Mouse (Mus musculus) heart, postnatal 25 days (tissue): ENCODE data around the gene Cyb5rl. TPM values are rescaled to one million over a fixed set of nuclear protein-coding genes. Genes with fewer than 3 reads are reported as not detected.

Experiments used
- DNase-seq: peaks from one replicate; pipeline ENCODE4 v3.0.0; 2022; ENCODE audit warnings: low spot score
- intact Hi-C: fragments of 180-260 bp; cut with DNase I; formaldehyde crosslinking; loops from one replicate; pipeline ENCODE4 v1.15.1; 2025
- total RNA-seq, 2 experiments: library from RNA; stranded (reverse); gene quantifications; 2 replicates each; pipeline ENCODE4 v1.2.3; 2021

The Cyb5rl gene
- total RNA-seq = 10 to 100 TPM; 14.2 to 17.8 TPM

DNA sequence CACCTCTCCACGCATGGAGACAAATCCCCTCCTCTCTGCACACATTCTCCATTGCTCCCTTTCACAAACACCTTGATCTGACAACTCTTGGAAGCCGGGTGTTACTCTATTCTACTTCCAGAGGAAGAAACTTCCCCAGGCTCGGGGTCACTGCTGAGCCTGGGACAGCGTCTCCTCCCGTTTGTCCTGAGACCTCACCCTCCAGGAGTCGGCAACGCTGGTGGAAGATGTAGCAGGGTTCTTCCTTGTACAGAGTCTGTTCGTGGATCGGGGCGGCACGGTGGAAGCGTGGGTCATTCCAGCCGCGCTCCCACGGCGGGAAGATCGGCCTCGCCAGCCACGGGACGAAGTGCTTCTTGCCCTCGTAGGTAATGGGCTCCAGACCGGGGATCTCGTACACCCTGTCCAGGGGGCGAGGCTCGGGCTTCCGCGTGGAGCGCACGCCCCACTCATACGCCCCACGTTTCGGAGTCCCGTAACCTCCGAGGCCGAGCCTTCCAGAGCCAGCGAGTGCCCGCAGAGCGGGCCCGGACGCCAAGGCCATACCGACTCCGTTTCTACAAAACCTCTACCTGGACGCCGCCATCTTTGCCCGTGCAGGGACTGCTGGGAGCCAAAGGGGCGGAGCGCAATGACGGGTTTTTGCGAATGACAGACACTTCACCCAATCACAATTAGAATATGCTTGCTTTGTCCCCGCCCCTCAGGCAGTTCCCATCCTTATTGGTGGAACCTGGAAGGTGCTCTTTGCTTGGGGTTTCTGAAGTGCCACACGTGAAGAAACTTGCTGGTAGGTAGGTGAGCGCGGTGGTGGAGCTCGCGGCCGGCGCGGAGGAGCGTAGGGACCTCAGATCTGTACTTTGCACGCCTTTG is at the start of gene Cyb5rl, which contains the start of gene Mrpl37:
Gene Cyb5rl (plus strand): TSS at position 737 of the 873 bp plus-strand sequence.
Gene Mrpl37 (minus strand): TSS at position 617 of the 873 bp plus-strand sequence.
- DNase-seq = peak; percentile 92
- intact Hi-C loops = loop anchor here (2.0 to 5.0 kb wide), 4 partner anchors 79 to 226 kb away; partner anchors contain the start of gene Ssbp3

DNA sequence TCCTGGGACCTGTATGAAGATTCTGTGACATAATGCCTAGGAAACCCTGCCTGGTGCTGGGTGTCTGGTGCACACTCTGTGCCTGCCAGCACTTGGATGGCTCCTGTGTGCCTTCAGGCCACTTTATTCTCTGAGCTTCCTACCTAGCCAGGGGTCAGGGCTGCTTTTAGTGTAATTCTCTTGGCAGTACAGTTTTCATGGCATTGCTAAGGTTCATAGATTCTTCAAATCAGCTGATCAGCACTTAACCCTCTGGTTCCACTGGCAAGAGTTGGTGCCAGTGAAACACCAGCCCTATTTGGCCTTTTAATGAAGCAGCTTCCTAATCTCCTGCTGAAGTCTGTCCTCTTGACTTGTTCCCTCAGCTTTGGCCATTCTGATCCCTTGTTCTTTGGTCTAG is 49.5 kb upstream of the Cyb5rl start:
- intact Hi-C loops = no loop called here
- no peak for DNase-seq

DNA sequence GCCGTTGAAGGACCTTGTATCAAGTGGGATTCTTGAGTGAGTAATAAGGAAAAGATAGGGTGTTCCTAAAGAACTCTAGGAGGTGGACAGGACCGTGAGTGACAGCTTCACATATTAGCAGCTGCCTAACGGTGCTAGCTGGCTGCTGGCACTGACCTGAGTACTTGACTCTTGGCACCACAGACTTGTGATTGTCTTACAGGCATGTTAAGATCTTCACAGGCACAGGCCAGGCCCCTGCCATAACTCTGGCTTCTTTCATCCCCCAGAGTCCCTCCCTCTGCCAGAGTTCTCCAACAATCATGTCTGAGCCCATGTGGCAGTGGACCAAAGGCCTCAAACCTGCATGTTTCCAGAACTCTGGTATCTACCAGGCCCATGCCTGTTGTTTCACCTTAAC is 48.3 kb upstream of the Cyb5rl start:
- no peak for DNase-seq
- intact Hi-C loops = no loop called here

DNA sequence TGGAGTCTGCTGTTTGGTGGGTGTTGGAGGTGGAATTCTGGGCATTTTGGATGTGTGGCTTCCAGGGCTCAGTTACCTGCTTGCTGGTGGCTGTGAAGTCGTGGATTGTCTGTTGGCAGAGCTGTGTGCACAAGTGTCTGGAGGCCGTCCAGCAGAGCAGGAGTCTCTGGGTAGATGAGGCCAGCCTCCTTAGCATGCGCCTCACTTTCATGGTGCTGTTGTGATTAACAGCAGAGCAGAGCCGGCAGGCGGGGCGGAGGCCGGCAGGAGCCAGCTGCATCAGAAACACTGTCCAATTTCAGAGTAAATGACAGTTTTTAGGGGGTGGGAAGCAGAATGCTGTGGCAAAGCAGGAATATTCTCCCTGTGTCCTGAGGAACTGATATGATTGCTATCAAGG is 47.8 kb upstream of the Cyb5rl start:
- intact Hi-C loops = no loop called here
- DNase-seq = no peak

DNA sequence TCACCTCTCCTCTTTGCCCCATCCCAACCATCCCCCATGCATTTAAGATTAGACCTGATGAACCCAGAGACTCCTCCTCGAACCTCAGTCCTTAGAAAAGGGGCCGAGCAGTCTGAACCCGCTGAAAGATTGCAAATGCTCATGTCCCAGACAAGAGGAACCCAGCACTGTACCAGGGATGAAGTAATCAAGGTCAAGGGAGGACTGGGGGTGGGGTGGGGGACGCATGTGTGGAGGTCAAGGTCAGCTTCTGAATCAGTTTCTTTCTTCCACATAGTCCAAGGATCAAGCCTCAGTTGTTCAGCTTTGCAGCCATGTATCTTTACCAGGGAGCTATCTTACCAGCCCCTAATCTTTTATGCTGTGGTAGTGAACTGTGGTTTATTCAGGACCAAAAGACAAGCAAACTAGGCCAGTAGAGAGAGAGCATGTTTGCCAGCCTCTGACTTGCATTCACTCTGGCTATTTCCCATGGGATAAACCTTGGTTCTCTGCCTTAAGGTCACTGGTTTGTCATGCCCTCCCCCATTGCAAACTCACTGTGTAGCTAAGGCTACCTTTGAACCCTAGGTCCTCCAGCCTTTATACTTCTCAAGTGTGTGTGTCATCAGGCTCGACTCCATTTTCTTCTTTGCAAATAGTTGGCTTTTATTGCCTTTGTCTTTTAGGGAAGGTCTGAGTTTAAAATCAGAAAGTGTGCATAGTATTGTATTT is 46.3 kb upstream of the Cyb5rl start:
- DNase-seq = no peak
- intact Hi-C loops = no loop called here

DNA sequence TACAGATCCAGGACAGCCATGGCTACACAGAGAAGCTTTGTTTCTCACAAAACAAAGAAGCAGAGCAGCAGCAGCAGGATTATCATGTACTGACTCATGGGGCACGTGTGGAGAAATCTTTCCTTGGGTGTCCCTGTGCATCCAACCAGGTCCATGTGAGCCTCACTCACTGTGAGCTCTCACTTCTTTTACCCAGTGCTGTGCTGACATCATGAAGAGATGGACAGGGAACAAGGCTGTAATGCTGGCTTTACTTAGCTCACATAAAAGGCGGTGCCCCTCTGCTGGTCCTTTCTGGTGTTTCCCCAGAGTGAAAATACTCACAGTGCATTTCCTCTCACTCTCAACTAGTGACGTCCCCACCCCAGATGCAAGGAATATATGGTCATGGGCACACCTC is 45.3 kb upstream of the Cyb5rl start:
- no peak for DNase-seq
- intact Hi-C loops = no loop called here

DNA sequence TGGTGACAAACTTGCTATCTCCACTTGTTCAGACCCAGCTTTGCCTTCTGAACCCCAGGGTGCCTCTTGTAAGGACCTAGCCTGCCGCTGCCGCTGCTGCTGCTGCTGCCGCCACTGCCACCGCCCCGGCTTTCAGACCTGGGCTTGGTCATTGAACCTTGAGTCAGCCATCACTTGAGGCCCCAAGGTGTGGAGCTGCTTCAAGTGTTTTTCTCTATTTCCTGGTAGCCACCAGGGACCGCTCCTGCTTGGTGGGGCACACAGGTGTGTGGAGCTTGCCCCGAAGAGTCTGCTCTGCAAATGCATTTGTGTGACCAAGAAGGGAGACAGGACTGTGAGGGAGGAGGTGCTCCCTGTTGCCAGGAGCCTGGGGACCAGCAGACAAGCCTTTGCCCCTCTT is 41.9 kb upstream of the Cyb5rl start:
- intact Hi-C loops = no loop called here
- DNase-seq = no peak

DNA sequence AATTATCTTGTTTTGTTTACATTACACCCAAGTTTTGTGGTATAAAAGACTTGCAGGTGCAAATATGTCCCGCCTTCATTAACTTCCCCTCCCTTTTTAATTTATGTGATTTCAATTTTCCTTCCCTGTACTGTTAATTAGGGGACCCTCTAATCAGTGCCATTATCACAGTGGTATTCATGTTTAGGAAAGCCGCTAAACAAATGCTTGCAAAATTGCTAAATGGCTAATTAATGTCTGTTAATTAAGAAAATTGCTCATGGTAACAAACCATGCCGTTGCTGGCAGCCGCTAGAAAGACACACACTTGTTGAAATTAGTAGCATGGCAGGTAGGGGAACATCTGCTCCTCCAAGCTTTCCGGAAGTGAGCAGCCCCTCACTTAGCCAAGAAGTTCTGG is 41.4 kb upstream of the Cyb5rl start:
- intact Hi-C loops = no loop called here
- DNase-seq = no peak

DNA sequence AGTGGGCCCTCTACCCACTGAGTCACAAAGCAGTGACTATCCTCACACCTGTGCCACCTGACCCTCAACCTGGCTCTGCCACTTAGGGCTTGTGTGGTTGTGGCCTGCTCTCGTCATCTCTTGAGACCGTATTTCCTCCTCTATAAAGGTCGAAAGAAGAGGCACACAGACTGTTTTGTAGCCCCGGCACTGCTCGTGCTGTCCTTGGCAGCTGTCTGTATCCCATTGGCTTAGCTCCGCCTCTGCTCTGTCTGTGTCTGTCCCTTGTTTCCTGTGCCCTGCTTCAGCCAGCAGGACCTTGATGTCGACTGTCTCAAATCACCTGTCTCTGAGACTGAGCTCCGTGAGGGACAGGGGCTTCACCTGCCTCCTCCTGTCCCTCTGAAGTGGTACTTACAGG is 40.3 kb upstream of the Cyb5rl start:
- intact Hi-C loops = no loop called here
- no peak for DNase-seq

DNA sequence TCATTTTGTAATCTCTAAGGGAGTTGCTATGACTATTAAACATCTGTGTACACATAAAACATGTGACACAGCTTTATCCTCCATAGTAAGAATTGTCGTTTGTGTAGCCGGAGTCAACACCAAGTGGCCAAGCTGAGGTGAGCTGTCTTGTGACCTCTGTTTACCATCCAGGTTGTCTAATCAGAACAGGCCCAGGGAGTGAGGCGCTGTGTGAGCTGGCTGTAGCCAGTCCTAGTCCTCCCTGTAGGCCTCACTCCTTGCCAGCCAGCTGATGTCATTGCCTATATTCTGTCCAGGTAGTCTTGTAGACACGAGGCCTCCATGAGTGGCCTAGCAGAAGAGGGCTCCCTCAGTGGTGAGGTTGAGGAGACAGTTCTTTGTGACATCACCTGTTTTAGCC is 31.1 kb upstream of the Cyb5rl start:
- DNase-seq = no peak
- intact Hi-C loops = no loop called here

DNA sequence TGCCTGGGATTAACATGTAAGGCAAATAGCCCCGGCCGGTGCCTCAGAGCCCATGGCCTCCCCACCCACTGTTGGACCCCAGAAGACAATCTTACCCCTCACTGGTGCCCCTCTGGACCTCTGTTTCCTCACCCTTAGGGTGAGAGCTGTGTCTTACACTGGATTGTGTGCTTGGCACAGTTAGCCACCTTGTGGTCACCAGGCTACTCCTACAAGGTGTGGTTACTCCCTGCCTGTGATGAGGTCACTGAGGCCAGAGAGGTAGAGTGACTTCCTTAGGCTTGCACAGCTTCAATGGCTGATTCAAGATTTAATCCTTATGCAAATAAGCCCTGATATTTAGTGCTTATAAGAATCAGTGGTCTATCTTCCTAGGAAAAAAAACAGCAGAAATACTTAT is 29.8 kb upstream of the Cyb5rl start:
- intact Hi-C loops = no loop called here
- DNase-seq = no peak

DNA sequence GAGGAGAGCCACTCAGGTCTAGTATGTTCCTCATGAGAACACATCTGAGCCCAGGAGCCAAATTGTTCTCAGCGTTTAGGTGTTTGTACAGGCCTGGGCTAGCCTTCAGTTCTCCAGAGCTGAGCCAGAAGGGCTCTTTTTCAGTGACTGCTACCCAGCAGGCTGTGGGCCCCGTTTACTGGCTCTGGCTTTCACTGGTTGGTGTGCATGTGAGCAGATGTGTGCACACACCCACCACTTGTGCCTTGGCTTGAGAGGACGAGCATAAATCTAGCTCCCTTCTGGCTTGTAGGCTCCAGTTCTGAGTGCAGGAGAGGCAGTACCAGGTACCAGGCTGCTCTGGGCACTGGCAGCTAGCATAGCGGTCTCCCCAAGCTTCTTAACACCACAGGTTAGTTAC is 28.5 kb upstream of the Cyb5rl start:
- no peak for DNase-seq
- intact Hi-C loops = no loop called here

DNA sequence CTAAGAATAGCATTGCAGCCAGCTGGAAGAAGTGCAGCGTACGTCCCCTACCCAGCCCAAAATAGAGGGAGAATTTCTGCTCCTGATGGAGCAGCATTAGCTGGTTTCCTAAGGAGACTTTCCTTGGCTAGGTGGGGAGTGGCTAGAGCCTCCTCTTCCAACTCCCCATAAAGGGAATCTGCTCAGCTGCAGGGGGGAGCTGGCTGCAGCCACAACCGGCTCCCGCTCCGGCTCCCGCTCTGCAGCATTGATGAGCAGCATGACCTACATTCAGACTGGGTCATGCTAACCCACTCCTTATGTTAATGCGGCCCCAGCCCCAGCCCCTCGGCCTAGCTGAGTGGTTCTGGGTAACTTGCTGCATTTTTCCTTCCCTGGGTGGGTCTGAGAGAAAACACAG is 27.5 kb upstream of the Cyb5rl start:
- intact Hi-C loops = no loop called here

DNA sequence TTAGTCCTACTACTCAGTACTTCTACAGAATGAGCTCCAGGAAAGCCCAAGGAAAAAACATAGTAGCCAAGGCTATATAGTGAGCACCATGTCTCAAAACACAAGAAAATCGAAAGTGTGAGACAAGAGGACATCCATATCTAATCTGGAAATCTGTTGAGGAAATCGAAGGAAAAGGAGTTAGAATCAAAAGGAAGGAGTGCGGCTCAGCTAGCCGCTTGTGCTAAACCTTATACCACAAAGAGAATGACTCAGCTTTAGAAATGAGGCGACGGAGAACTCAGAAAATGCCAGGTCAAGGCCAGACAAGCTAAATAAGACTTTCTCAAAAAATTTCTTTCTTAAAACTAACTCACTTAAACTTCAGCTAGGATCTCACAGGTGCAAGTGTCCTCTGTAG is 24.5 kb upstream of the Cyb5rl start:
- no peak for DNase-seq
- intact Hi-C loops = no loop called here

More for the DNA sequence above, 27.5 kb upstream of the Cyb5rl start:
- DNase-seq = no peak

DNA sequence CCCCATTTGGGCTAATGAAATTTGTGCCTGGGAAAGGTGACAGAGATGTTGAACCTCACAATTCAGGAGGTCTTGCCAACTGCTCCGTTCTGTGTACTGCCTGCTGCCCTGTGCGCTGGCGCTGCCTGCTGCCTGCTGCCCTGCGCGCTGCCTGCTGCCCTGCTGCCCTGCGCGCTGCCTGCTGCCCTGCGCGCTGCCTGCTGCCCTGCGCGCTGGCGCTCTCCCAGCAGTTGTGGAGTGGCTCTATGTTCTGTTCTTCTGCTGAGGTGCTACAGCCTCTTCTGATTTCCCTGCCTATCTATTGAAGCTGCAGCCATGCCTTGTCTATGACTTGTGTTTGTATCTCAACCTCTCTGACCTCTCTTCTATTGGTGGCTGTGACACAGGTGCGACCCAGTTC is 21.6 kb upstream of the Cyb5rl start:
- intact Hi-C loops = no loop called here
- no peak for DNase-seq

DNA sequence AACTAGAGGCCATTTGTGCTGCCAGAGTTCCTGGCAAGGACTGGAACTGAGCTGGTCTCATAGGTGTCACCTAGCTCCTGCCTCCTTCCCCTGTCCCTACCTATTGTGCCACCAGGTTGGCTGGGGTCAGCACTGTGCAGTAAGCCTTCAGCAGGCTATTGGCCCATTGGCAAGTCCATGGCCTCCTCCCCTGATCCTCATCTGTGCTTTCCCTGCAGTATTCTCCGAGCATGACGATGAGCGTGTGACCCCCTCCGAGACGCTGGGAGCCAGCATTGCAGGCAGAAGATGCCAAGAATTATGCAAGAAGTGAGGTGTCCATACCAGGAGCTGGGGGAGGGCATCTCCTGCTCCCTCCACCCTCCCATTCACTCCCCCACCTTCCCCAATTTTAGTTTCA is 19.0 kb upstream of the Cyb5rl start:
- intact Hi-C loops = no loop called here
- no peak for DNase-seq

DNA sequence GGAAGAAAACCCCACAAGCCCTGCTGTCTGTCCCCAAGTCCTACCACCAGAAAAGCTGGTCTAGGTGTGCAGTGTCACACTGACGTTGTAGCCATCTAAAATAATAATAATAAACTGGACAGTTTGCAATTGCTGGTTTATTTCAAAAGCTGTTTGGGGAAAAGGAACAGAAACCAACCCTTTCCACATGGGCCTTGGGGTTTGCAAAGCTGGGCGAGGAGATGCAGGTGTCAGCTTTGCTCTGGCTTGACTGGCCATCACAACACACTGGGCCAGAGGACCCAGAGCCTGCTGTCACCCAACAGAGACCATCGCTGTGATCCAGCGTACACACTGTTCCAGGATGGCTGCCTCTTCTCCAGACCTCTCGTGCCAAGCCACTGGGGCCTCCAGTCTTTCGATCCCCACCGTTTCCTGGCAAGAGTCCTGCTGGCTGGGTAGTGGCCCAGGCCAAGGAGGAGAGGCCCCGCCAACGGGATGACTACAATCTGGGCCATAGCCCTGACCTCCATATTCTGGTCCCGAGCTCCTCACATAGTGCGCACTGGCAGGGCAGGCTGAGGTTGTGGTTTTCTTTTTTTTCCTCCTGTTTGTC is 18.1 kb upstream of the Cyb5rl start:
- peak; percentile 48 for DNase-seq
- intact Hi-C loops = no loop called here

DNA sequence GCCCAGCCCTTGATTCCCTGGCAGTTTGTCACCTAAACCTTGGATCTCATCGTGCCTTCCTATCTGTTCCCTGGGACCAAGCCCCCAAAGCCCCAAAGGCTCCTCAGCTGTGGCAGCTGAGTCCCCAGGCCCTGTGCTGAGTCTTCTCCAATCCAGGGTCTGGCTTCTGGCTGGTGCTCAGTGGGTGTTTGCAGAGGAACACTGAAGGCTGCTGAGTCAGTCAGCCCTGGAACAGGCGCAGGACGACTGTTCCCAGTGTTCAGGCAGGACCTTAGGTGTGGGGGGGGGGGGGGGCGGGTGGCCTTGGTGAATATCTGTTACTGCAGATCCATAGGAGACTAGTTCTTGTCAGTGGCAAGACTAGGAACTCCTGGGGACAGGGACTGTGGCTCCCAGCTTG is 14.9 kb upstream of the Cyb5rl start:
- DNase-seq = no peak
- intact Hi-C loops = no loop called here

DNA sequence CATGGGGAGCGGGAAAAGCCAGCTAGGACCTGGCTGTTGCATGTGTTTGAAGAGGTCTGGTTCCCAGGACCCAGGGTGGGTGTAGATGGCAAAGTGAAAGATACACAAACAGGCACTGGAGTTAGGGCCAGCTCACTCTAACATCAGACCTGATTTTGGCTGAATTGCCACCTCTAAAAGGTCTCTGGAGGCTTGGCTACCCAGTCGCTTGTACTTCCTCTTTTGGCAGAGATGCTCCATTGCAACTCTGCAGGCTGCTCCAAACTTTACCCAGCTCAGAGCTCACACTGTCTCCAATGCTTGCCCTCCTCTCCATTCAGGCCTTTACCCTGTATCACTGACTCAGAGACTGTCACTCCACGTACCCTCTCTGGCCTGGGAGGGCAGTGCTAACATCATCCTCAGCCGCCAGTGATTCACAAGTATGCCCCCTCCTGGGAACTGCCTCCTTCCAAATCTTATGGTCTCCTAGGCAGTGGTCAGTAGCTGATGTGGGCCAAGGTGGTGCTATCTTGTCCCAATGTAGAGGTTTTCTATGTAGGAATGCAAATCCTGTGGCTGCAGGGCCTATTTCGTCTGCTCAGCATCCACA is 13.7 kb upstream of the Cyb5rl start:
- intact Hi-C loops = no loop called here
- no peak for DNase-seq

DNA sequence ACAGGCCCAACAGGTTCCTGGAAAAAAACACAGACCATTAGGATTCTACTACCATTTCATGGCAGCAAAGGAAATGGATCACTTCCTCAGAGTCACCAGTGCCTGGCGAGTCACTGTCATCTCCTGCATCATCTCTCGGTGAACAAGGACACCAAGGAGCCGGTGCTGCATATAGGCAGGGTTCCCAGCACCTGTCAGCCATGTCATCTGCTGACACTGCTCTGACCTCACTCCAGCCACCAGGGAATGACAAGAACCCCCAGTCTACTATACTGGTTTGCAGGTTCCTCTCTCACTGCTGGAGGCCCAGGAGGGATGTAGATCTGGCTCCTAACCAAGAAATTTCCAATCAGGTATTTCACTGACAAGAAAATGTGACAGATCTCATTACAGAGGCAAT is 10.7 kb upstream of the Cyb5rl start:
- no peak for DNase-seq
- intact Hi-C loops = no loop called here

DNA sequence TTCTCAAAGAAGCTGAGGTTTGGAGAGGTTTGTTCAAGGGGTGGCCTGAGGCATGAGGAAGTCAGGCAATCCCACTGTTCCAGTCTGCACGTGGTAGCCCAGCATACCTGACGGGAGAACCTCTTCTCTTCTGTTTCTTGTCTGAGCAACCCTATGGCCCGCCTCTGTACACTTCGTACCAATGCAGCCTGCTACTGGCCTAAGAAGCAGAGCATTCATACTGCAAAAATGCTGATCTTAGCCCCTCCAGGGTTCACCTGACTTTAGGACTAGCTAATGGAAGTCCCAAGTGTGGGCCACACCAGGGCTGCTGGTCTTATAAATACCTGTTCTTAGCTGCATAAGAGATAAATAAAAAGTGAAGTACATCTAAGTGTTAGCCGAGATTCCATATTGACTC is 8.4 kb upstream of the Cyb5rl start:
- no peak for DNase-seq

More for the DNA sequence above, 8.4 kb upstream of the Cyb5rl start:
- intact Hi-C loops = no loop called here
